Mouse (Mus musculus) CH12.LX (cell line): ENCODE results near the gene Pcdh15. TPM values are rescaled to one million over a fixed set of nuclear protein-coding genes. Genes with fewer than 3 reads are reported as not detected.

ENCODE experiments used
- DNase-seq: peaks from one replicate; pipeline ENCODE4 v3.0.0-alpha.2; 2013; ENCODE audit errors: extremely low read depth
- H3K27ac ChIP-seq: 2 replicates; pipeline ENCODE4 v1.5.1; 2012; ENCODE audit warnings: low read depth, mild to moderate bottlenecking, control low read depth, moderate library complexity; ENCODE audit not compliant: insufficient read depth
- H3K27me3 ChIP-seq: replicated peaks from 2 replicates; pipeline ENCODE3; 2012; ENCODE audit warnings: inconsistent platforms
- H3K36me3 ChIP-seq, 2 experiments: replicated peaks in 1 of 2; 2 replicates each; pipeline versions ENCODE3 to v1.6.1; 2012; ENCODE audit warnings: inconsistent platforms in 1 of 2, low read length in 1 of 2, mild to moderate bottlenecking in 1 of 2, mixed read lengths in 1 of 2, moderate library complexity in 1 of 2; ENCODE audit not compliant: control insufficient read depth in 1 of 2, insufficient read depth in 1 of 2
- H3K4me1 ChIP-seq, 2 experiments: 2 replicates each; pipeline ENCODE4 v1.6.1; 2012; ENCODE audit warnings: inconsistent platforms in 1 of 2, moderate library complexity in 1 of 2; ENCODE audit not compliant: insufficient read depth in 2 of 2, control insufficient read depth in 1 of 2
- H3K4me2 ChIP-seq: 2 replicates; pipeline ENCODE4 v1.6.1; 2012; ENCODE audit warnings: low read depth, mild to moderate bottlenecking, control low read depth; ENCODE audit not compliant: poor library complexity, insufficient read depth, severe bottlenecking
- H3K4me3 ChIP-seq, 3 experiments: fragments of 150-350 bp in 1 of 3; sonication (generic) in 1 of 3; replicated peaks in 1 of 3; 2 replicates each; pipeline versions ENCODE3 to v1.5.1; 2011 to 2012; ENCODE audit warnings: low read depth in 2 of 3, low read length in 2 of 3, mild to moderate bottlenecking in 2 of 3, moderate library complexity in 2 of 3, control low read depth in 1 of 3, improper control_type of control experiment in 1 of 3, inconsistent platforms in 1 of 3, mixed read lengths in 1 of 3; ENCODE audit not compliant: poor library complexity in 1 of 3
- H3K79me2 ChIP-seq: replicated peaks from 2 replicates; pipeline ENCODE4 v1.6.1; 2012; ENCODE audit warnings: mild to moderate bottlenecking, moderate library complexity; ENCODE audit not compliant: control insufficient read depth, poor library complexity, insufficient read depth, severe bottlenecking; ENCODE audit errors: extremely low read depth
- H3K9ac ChIP-seq: 2 replicates; pipeline ENCODE4 v1.6.1; 2012; ENCODE audit warnings: low read depth, mild to moderate bottlenecking, control low read depth, moderate library complexity; ENCODE audit not compliant: insufficient read depth
- H3K9me3 ChIP-seq: replicated peaks from 2 replicates; pipeline ENCODE3; 2012; ENCODE audit warnings: low read length, inconsistent platforms, mixed read lengths
- BHLHE40 ChIP-seq: IDR thresholded peaks from 2 replicates; pipeline ENCODE4 v1.6.1; 2011; ENCODE audit warnings: mild to moderate bottlenecking, low read depth, low read length, improper control_type of control experiment
- ELF1 ChIP-seq: IDR thresholded peaks from 2 replicates; pipeline ENCODE4 v1.6.1; 2014; ENCODE audit warnings: low read depth, mild to moderate bottlenecking, inconsistent platforms, low read length, improper control_type of control experiment
- ETS1 ChIP-seq: conservative IDR thresholded peaks from 2 replicates; pipeline ENCODE4 v1.6.1; 2012; ENCODE audit warnings: low read depth, mild to moderate bottlenecking, inconsistent platforms, low read length, improper control_type of control experiment, moderate library complexity
- GABPA ChIP-seq: IDR thresholded peaks from 2 replicates; pipeline ENCODE4 v1.6.1; 2012; ENCODE audit warnings: low read depth, low read length, improper control_type of control experiment, inconsistent platforms; ENCODE audit not compliant: insufficient replicate concordance
- IRF4 ChIP-seq: IDR thresholded peaks from 2 replicates; pipeline ENCODE4 v1.6.1; 2014; ENCODE audit warnings: low read depth, mild to moderate bottlenecking, inconsistent platforms, low read length, improper control_type of control experiment
- JUND ChIP-seq: conservative IDR thresholded peaks from 2 replicates; pipeline ENCODE4 v1.6.1; 2011; ENCODE audit warnings: low read depth, low read length, improper control_type of control experiment
- KAT2A ChIP-seq: IDR thresholded peaks from 2 replicates; pipeline ENCODE4 v1.6.1; 2012; ENCODE audit warnings: low read length, improper control_type of control experiment, inconsistent platforms; ENCODE audit not compliant: insufficient replicate concordance
- MAX ChIP-seq: IDR thresholded peaks from 2 replicates; pipeline ENCODE4 v1.6.1; 2011; ENCODE audit warnings: low read length, improper control_type of control experiment
- MEF2A ChIP-seq: IDR thresholded peaks from 2 replicates; pipeline ENCODE4 v1.6.1; 2014; ENCODE audit warnings: low read depth, mild to moderate bottlenecking, inconsistent platforms, low read length, improper control_type of control experiment, borderline replicate concordance
- MXI1 ChIP-seq: IDR thresholded peaks from 2 replicates; pipeline ENCODE4 v1.6.1; 2011; ENCODE audit warnings: mild to moderate bottlenecking, low read depth, low read length, improper control_type of control experiment
- MYC ChIP-seq: IDR thresholded peaks from 2 replicates; pipeline ENCODE4 v1.6.1; 2011; ENCODE audit warnings: low read depth, mild to moderate bottlenecking, improper control_type of control experiment, low read length
- NELFE ChIP-seq: IDR thresholded peaks from 2 replicates; pipeline ENCODE4 v1.6.1; 2011; ENCODE audit warnings: low read depth, low read length, improper control_type of control experiment
- NRF1 ChIP-seq: IDR thresholded peaks from 2 replicates; pipeline ENCODE4 v1.6.1; 2014; ENCODE audit warnings: low read depth, mild to moderate bottlenecking, inconsistent platforms, low read length, improper control_type of control experiment, moderate library complexity
- PAX5 ChIP-seq: IDR thresholded peaks from 2 replicates; pipeline ENCODE4 v1.6.1; 2012; ENCODE audit warnings: low read length, inconsistent platforms, mixed read lengths
- RAD21 ChIP-seq: IDR thresholded peaks from 2 replicates; pipeline ENCODE4 v1.6.1; 2011; ENCODE audit warnings: low read depth, mild to moderate bottlenecking, low read length, improper control_type of control experiment, moderate library complexity
- RCOR1 ChIP-seq: conservative IDR thresholded peaks from 2 replicates; pipeline ENCODE4 v1.6.1; 2012; ENCODE audit warnings: low read depth, mild to moderate bottlenecking, inconsistent platforms, low read length, improper control_type of control experiment
- SIN3A ChIP-seq: IDR thresholded peaks from 2 replicates; pipeline ENCODE4 v1.6.1; 2012; ENCODE audit warnings: low read length, improper control_type of control experiment, inconsistent platforms
- SMC3 ChIP-seq: IDR thresholded peaks from 2 replicates; pipeline ENCODE4 v1.6.1; 2011; ENCODE audit warnings: low read depth, low read length, improper control_type of control experiment
- TBP ChIP-seq: conservative IDR thresholded peaks from 2 replicates; pipeline ENCODE4 v1.6.1; 2011; ENCODE audit warnings: low read depth, low read length, improper control_type of control experiment
- TCF12 ChIP-seq: IDR thresholded peaks from 2 replicates; pipeline ENCODE4 v1.6.1; 2014; ENCODE audit warnings: low read depth, mild to moderate bottlenecking, inconsistent platforms, low read length, improper control_type of control experiment
- UBTF ChIP-seq: IDR thresholded peaks from 2 replicates; pipeline ENCODE4 v1.6.1; 2012; ENCODE audit warnings: low read depth, mild to moderate bottlenecking, inconsistent platforms, low read length, improper control_type of control experiment, moderate library complexity
- USF1 ChIP-seq: IDR thresholded peaks from 2 replicates; pipeline ENCODE4 v1.6.1; 2014; ENCODE audit warnings: low read depth, mild to moderate bottlenecking, inconsistent platforms, low read length, improper control_type of control experiment
- ZKSCAN1 ChIP-seq: IDR thresholded peaks from 2 replicates; pipeline ENCODE4 v1.6.1; 2012; ENCODE audit warnings: low read depth, inconsistent platforms, low read length, improper control_type of control experiment, borderline replicate concordance
- ZMIZ1 ChIP-seq: IDR thresholded peaks from 2 replicates; pipeline ENCODE4 v1.6.1; 2012; ENCODE audit warnings: low read depth, mild to moderate bottlenecking, inconsistent platforms, low read length, improper control_type of control experiment
- ZNF384 ChIP-seq: IDR thresholded peaks from 2 replicates; pipeline ENCODE4 v1.6.1; 2012; ENCODE audit warnings: low read depth, low read length, improper control_type of control experiment, inconsistent platforms
- dilution Hi-C: fragments of 300-500 bp; cut with MboI; formaldehyde crosslinking; loops from 2 replicates; pipeline ENCODE4 v1.14.3; 2020; ENCODE audit warnings: low sequenced_read_pairs; ENCODE audit not compliant: extremely low pct_unique_long_range_greater_than_20kb, extremely low pct_ligation_motif_present
- in situ Hi-C: fragments of 300-500 bp; cut with MboI; formaldehyde crosslinking; loops from 3 replicates; pipeline ENCODE4 v1.14.3; 2019; ENCODE audit warnings: low sequenced_read_pairs, low pct_ligation_motif_present, low pct_unique_long_range_greater_than_20kb, mixed read lengths
- polyA plus RNA-seq: library from polyadenylated mRNA; unstranded; fragments of >175 nt; gene quantifications from 2 replicates; pipeline ENCODE4 v1.2.1, GENCODE M21; 2012; ENCODE audit warnings: low read depth; ENCODE audit not compliant: insufficient read length
- total RNA-seq, 2 experiments: library from RNA; depleted of rRNA; stranded (reverse); fragments of 300-350 nt in 1 of 2; fragments of >200 nt in 1 of 2; gene quantifications; 2 replicates each; pipeline ENCODE4 v1.2.3; 2012 to 2014

The Pcdh15 gene
- total and polyA plus RNA-seq, 3 experiments, result not detected

- Histone ChIP-seq H3K4me2 (no peak overlapping the region), H3K27ac (no peak overlapping the region), H3K9ac (no peak overlapping the region), H3K79me2 (no peaks in the 10 kb centered on the region), H3K9me3 (peaks cover 17% of the 10 kb centered on the region), H3K4me3 (no peak overlapping the region), H3K27me3 (no peaks in the 10 kb centered on the region), H3K36me3 (no peaks in the 10 kb centered on the region), H3K4me1 (no peaks in the 10 kb centered on the region)
- no peak for TF ChIP-seq RCOR1
- TF ChIP-seq MYC, result no peak
- TF ChIP-seq ELF1, result no peak
- TF ChIP-seq MAX, result no peak
- TF ChIP-seq MXI1, result no peak
- no peak for TF ChIP-seq USF1
- TF ChIP-seq TCF12, result no peak
- TF ChIP-seq SMC3, result no peak
- TF ChIP-seq JUND, result no peak
- TF ChIP-seq SIN3A, result no peak
- no peak for TF ChIP-seq BHLHE40
- TF ChIP-seq IRF4, result no peak
- TF ChIP-seq TBP, result no peak
- in situ Hi-C loops (no loop called here), dilution Hi-C loops (no loop called here)
- no peak for DNase-seq
These were observed 839.8 kb downstream of the Pcdh15 start for GRCm38 (mm10) chr10:73938989-73939388.

- H3K27ac ChIP-seq, result no peak overlapping the region
- TF ChIP-seq ETS1 (no peak), NELFE (no peak), MEF2A (no peak), RAD21 (no peak), RCOR1 (no peak), SMC3 (no peak), UBTF (no peak), KAT2A (no peak), JUND (no peak), ZMIZ1 (no peak), NRF1 (no peak), GABPA (no peak), BHLHE40 (no peak), MYC (no peak), ZNF384 (no peak), PAX5 (no peak), TCF12 (no peak), ZKSCAN1 (no peak), TBP (no peak)
- dilution Hi-C loops, result no loop called here
These were observed 848.7 kb downstream of the Pcdh15 start for GRCm38 (mm10) chr10:73947799-73948198.

More at GRCm38 (mm10) chr10:73947799-73948198, 848.7 kb downstream of the Pcdh15 start:
- H3K27me3 ChIP-seq, result no peaks in the 10 kb centered on the region
- DNase-seq, result no peak
- in situ Hi-C loops, result no loop called here
- H3K9me3 ChIP-seq, result peaks cover 20% of the 10 kb centered on the region
- H3K4me2 ChIP-seq, result no peak overlapping the region
- no peak overlapping the region for H3K9ac ChIP-seq
- no peaks in the 10 kb centered on the region for H3K79me2 ChIP-seq
- H3K36me3 ChIP-seq, result no peaks in the 10 kb centered on the region
- H3K4me3 ChIP-seq, result no peak overlapping the region
- H3K4me1 ChIP-seq, result no peaks in the 10 kb centered on the region
